Mouse (Mus musculus) E14TG2a.4 (cell line): ENCODE results near the gene Arpc3.

ENCODE experiments used
- H3K27me3 ChIP-seq: 2 replicates; pipeline ENCODE4 v1.6.1; 2014; ENCODE audit warnings: low read length, control low read depth; ENCODE audit not compliant: insufficient read depth
- H3K36me3 ChIP-seq: 2 replicates; pipeline ENCODE4 v1.6.1; 2014; ENCODE audit warnings: low read length, control low read depth; ENCODE audit not compliant: insufficient read depth
- H3K4me1 ChIP-seq: replicated peaks from 2 replicates; pipeline ENCODE4 v1.6.1; 2014; ENCODE audit warnings: low read depth, low read length, control low read depth
- H3K4me3 ChIP-seq: replicated peaks from 2 replicates; pipeline ENCODE4 v1.5.1; 2014; ENCODE audit warnings: mild to moderate bottlenecking, low read length
- H3K9me3 ChIP-seq: 2 replicates; pipeline ENCODE4 v1.6.1; 2014; ENCODE audit warnings: low read length, control low read depth
- CTCF ChIP-seq: conservative IDR thresholded peaks from 2 replicates; pipeline ENCODE4 v1.5.1; 2014; ENCODE audit warnings: low read length
- NANOG ChIP-seq: IDR thresholded peaks from 2 replicates; pipeline ENCODE4 v1.6.1; 2014; ENCODE audit warnings: borderline replicate concordance, low read length, mixed read lengths
- POU5F1 ChIP-seq: IDR thresholded peaks from 2 replicates; pipeline ENCODE4 v1.6.1; 2014; ENCODE audit warnings: low read length, borderline replicate concordance

The Arpc3 gene

GRCm38 (mm10) chr5:122391786-122392180 lies at the start of gene Arpc3:
Gene Arpc3, plus strand, starts transcription at chr5:122391878.
- no peaks in the 10 kb centered on the region for H3K27me3 ChIP-seq
- H3K4me1 ChIP-seq = peaks cover 39% of the 10 kb centered on the region
- H3K36me3 ChIP-seq = peaks cover 30% of the 10 kb centered on the region
- peak within 1 kb of the TSS; percentile 96 for H3K4me3 ChIP-seq
- H3K9me3 ChIP-seq = no peaks in the 10 kb centered on the region
- TF ChIP-seq POU5F1 = no peak
- TF ChIP-seq CTCF = peak; percentile 89
- no peak for TF ChIP-seq NANOG

GRCm38 (mm10) chr5:122342874-122343273 lies 48.8 kb upstream of the Arpc3 start:
- Histone ChIP-seq H3K9me3 (no peaks in the 10 kb centered on the region), H3K27me3 (no peaks in the 10 kb centered on the region), H3K4me1 (peaks cover 20% of the 10 kb centered on the region), H3K4me3 (no peak overlapping the region), H3K36me3 (peaks cover 53% of the 10 kb centered on the region)
- TF ChIP-seq NANOG (no peak), POU5F1 (no peak), CTCF (no peak)

- Histone ChIP-seq H3K36me3 (peaks cover 46% of the 10 kb centered on the region), H3K27me3 (no peaks in the 10 kb centered on the region), H3K4me3 (no peak overlapping the region), H3K4me1 (peaks cover 20% of the 10 kb centered on the region), H3K9me3 (no peaks in the 10 kb centered on the region)
- TF ChIP-seq CTCF (no peak), NANOG (no peak), POU5F1 (no peak)
These were observed 47.9 kb upstream of the Arpc3 start for GRCm38 (mm10) chr5:122343768-122344167.

- no peak for TF ChIP-seq POU5F1
- no peak for TF ChIP-seq NANOG
- peak; percentile 78 for TF ChIP-seq CTCF
- Histone ChIP-seq H3K36me3 (peaks cover 42% of the 10 kb centered on the region), H3K4me1 (peaks cover 20% of the 10 kb centered on the region), H3K27me3 (no peaks in the 10 kb centered on the region), H3K9me3 (no peaks in the 10 kb centered on the region), H3K4me3 (no peak overlapping the region)
These were observed 47.4 kb upstream of the Arpc3 start for GRCm38 (mm10) chr5:122344260-122344659.

GRCm38 (mm10) chr5:122345777-122346176 lies 45.9 kb upstream of the Arpc3 start:
- peaks cover 27% of the 10 kb centered on the region for H3K4me1 ChIP-seq
- TF ChIP-seq NANOG (no peak), POU5F1 (no peak), CTCF (0 out of 2 replicates have a peak, but pooled peaks have one; percentile 7)
- peaks cover 35% of the 10 kb centered on the region for H3K36me3 ChIP-seq
- H3K27me3 ChIP-seq = no peaks in the 10 kb centered on the region
- no peaks in the 10 kb centered on the region for H3K9me3 ChIP-seq
- H3K4me3 ChIP-seq = no peak overlapping the region

GRCm38 (mm10) chr5:122353807-122354491 lies 37.7 kb upstream of the Arpc3 start, which contains the start of the genes Rad9b and Vps29:
Gene Rad9b, minus strand, starts transcription at chr5:122354233.
Gene Vps29, plus strand, starts transcription at chr5:122354369.
- peaks cover 36% of the 10 kb centered on the region for H3K36me3 ChIP-seq
- H3K9me3 ChIP-seq = no peaks in the 10 kb centered on the region
- TF ChIP-seq POU5F1 (no peak), NANOG (no peak), CTCF (no peak)
- peaks cover 28% of the 10 kb centered on the region for H3K4me1 ChIP-seq
- H3K27me3 ChIP-seq = no peaks in the 10 kb centered on the region
- H3K4me3 ChIP-seq = peak within 1 kb of the TSS; percentile 99

GRCm38 (mm10) chr5:122354492-122355067 lies 37.1 kb upstream of the Arpc3 start:
- TF ChIP-seq NANOG (no peak), CTCF (no peak), POU5F1 (no peak)

GRCm38 (mm10) chr5:122371591-122372191 lies 20.0 kb upstream of the Arpc3 start, which contains the start of gene Gpn3:
Gene Gpn3, plus strand, starts transcription at chr5:122371876.
- Histone ChIP-seq H3K4me3 (peak within 1 kb of the TSS; percentile 97), H3K27me3 (no peaks in the 10 kb centered on the region), H3K36me3 (peaks cover 66% of the 10 kb centered on the region), H3K4me1 (peaks cover 26% of the 10 kb centered on the region), H3K9me3 (no peaks in the 10 kb centered on the region)
- no peak for TF ChIP-seq CTCF
- TF ChIP-seq NANOG = no peak
- TF ChIP-seq POU5F1 = no peak

More at GRCm38 (mm10) chr5:122354492-122355067, 37.1 kb upstream of the Arpc3 start:
- Histone ChIP-seq H3K4me1 (peaks cover 25% of the 10 kb centered on the region), H3K4me3 (peak overlapping the region; percentile 99), H3K9me3 (no peaks in the 10 kb centered on the region), H3K36me3 (peaks cover 36% of the 10 kb centered on the region), H3K27me3 (no peaks in the 10 kb centered on the region)

GRCm38 (mm10) chr5:122372192-122372769 lies 19.4 kb upstream of the Arpc3 start, which contains the start of gene Fam216a:
Gene Fam216a, minus strand, starts transcription at chr5:122372364.
- no peaks in the 10 kb centered on the region for H3K9me3 ChIP-seq
- peaks cover 32% of the 10 kb centered on the region for H3K4me1 ChIP-seq
- no peak for TF ChIP-seq POU5F1
- no peak for TF ChIP-seq CTCF
- TF ChIP-seq NANOG = no peak
- no peaks in the 10 kb centered on the region for H3K27me3 ChIP-seq
- H3K36me3 ChIP-seq = peaks cover 66% of the 10 kb centered on the region
- H3K4me3 ChIP-seq = peak within 1 kb of the TSS; percentile 97
